Mouse (Mus musculus) layer of hippocampus, postnatal 36 days (tissue): ENCODE data around the gene Tmem41b. TPM values are rescaled to one million over a fixed set of nuclear protein-coding genes. Genes with fewer than 3 reads are reported as not detected.

Experiments used
- DNase-seq, 2 experiments: peaks; one replicate each; pipeline ENCODE4 v3.0.0; 2022
- total RNA-seq, 2 experiments: library from RNA; stranded (reverse); gene quantifications; 2 replicates each; pipeline ENCODE4 v1.2.3; 2021

The Tmem41b gene
- total RNA-seq, 2 experiments from 2014 or later, result 49.2 to 52.9 TPM

- DNase-seq, result no peak
These were observed 10.6 kb downstream of the Tmem41b start for GRCm38 (mm10) chr7:109975966-109976715.

GRCm38 (mm10) chr7:109969542-109969941, 17.2 kb downstream of the Tmem41b start:
- no peak for DNase-seq

GRCm38 (mm10) chr7:109968924-109969450, 17.7 kb downstream of the Tmem41b start:
- peak in 1 of 2 experiments; percentile 21 for DNase-seq

- peak; percentile 54 to 56 for DNase-seq
These were observed 18.7 kb downstream of the Tmem41b start for GRCm38 (mm10) chr7:109967805-109968579.

- DNase-seq, result no peak
These were observed 21.1 kb downstream of the Tmem41b start for GRCm38 (mm10) chr7:109965658-109966057.

GRCm38 (mm10) chr7:109963707-109964106, 23.0 kb downstream of the Tmem41b start:
- DNase-seq, result no peak

GRCm38 (mm10) chr7:109962596-109962995, 24.1 kb downstream of the Tmem41b start:
- no peak for DNase-seq

GRCm38 (mm10) chr7:109961570-109961969, 25.2 kb downstream of the Tmem41b start:
- no peak for DNase-seq

- DNase-seq, result no peak
These were observed 26.0 kb downstream of the Tmem41b start for GRCm38 (mm10) chr7:109960613-109961154.

- peak; percentile 78 to 83 for DNase-seq
These were observed 26.8 kb downstream of the Tmem41b start, which contains the start of gene Dennd5a for GRCm38 (mm10) chr7:109959716-109960612. Gene Dennd5a, minus strand, starts transcription at chr7:109960470.

- DNase-seq, result no peak
These were observed 27.6 kb downstream of the Tmem41b start for GRCm38 (mm10) chr7:109958843-109959715.

GRCm38 (mm10) chr7:109957996-109958789, 28.5 kb downstream of the Tmem41b start:
- DNase-seq, result no peak

- no peak for DNase-seq
These were observed 31.9 kb downstream of the Tmem41b start for GRCm38 (mm10) chr7:109954622-109955401.

GRCm38 (mm10) chr7:109951297-109951696, 35.4 kb downstream of the Tmem41b start:
- no peak for DNase-seq

GRCm38 (mm10) chr7:109944421-109945034, 42.2 kb downstream of the Tmem41b start:
- no peak for DNase-seq

- no peak for DNase-seq
These were observed 57.1 kb downstream of the Tmem41b start for GRCm38 (mm10) chr7:109929628-109930027.

- no peak for DNase-seq
These were observed 58.4 kb downstream of the Tmem41b start for GRCm38 (mm10) chr7:109928365-109928764.

- DNase-seq, result no peak
These were observed 61.8 kb downstream of the Tmem41b start for GRCm38 (mm10) chr7:109924965-109925364.

- DNase-seq, result no peak
These were observed 63.8 kb downstream of the Tmem41b start for GRCm38 (mm10) chr7:109922889-109923288.
